Mouse (Mus musculus): Measurements from ENCODE around the gene Pax7. TPM values are rescaled to one million over a fixed set of nuclear protein-coding genes. Genes with fewer than 3 reads are reported as not detected.

The Pax7 gene
- polyA plus RNA-seq, 1 experiment from 2014 or later: 0.73 TPM

DNA sequence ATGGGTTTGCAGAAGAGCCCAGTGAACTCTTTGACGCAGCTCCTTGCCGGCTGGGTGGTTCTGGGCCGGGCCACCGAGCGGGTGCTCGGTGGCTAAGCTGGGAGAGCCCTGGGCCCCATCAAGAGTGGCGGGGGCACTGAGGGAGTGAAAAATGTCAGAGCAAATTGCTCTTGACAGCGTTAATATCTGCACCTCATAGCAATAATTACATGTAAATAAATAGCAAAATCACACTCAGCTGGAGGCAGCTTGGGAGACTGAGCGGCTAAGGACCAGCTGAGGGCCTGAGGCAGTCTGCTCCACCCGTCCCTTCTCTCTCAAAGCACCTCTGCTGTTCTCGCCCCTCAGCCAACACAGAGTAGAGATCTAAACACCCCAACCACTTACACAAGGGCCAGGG, 72.6 kb downstream of the Pax7 start:
- 70% methylated on average over 11 of the region's 11 CpGs for WGBS
- Histone ChIP-seq H3K4me3 (ENCODE audit: low read depth, low read length) (no peak overlapping the region), H3K9ac (ENCODE audit: low read length) (no peak overlapping the region), H3K4me2 (ENCODE audit: low read depth, low read length, severe bottlenecking) (no peak overlapping the region), H3K36me3 (ENCODE audit: control insufficient read depth, insufficient read depth, low read length) (no peaks in the 10 kb centered on the region), H3K4me1 (replicated peaks; ENCODE audit: control insufficient read depth, insufficient read depth, low read length) (peaks cover 14% of the 10 kb centered on the region), H3K9me3 (ENCODE audit: control insufficient read depth, low read length) (no peaks in the 10 kb centered on the region), H3K27ac (ENCODE audit: low read depth, low read length) (no peak overlapping the region), H3K27me3 (ENCODE audit: control insufficient read depth, insufficient read depth, low read length) (peaks cover 6% of the 10 kb centered on the region; the same call in 1 of the 2 replicates)
- no peak for DNase-seq (ENCODE audit: low spot score)
- ATAC-seq (replicated peaks; ENCODE audit: low FRiP score): no peak

- Histone ChIP-seq H3K4me2 (ENCODE audit: low read depth, low read length, severe bottlenecking) (peak overlapping the region; percentile 3; the same call in 1 of the 2 replicates), H3K4me3 (ENCODE audit: low read depth, low read length) (no peak overlapping the region), H3K27ac (ENCODE audit: low read depth, low read length) (no peak overlapping the region), H3K36me3 (ENCODE audit: control insufficient read depth, insufficient read depth, low read length) (no peaks in the 10 kb centered on the region), H3K4me1 (replicated peaks; ENCODE audit: control insufficient read depth, insufficient read depth, low read length) (peaks cover 14% of the 10 kb centered on the region), H3K9me3 (ENCODE audit: control insufficient read depth, low read length) (no peaks in the 10 kb centered on the region), H3K9ac (ENCODE audit: low read length) (no peak overlapping the region), H3K27me3 (ENCODE audit: control insufficient read depth, insufficient read depth, low read length) (peaks cover 13% of the 10 kb centered on the region; the same call in 1 of the 2 replicates)
- ATAC-seq (replicated peaks; ENCODE audit: low FRiP score) (peak; percentile 63), DNase-seq (ENCODE audit: low spot score) (peak; percentile 82)
- WGBS: 8% methylated on average over 17 of the region's 17 CpGs
These were observed 74.6 kb downstream of the Pax7 start for GRCm38 (mm10) chr4:139758512-139759340.

DNA sequence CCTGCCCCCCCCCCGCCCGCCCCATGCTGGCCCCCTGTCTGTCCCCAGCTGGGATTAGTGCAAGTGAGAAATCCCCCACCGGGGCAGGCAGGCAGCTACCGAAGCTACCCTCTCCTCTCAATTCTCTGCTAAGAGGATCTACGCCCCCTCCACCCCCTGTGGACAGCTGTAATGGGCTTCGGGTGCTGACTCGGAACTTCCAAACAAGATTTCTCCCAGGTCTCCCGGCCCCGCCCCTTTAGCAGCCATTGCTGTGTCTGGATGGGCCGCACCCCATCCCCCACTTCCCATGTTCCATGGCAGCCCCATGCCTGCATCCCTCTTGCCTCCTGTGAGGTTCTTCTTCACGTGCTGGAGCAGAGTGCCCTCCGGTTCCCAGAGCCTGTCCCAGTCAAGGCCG, 76.4 kb downstream of the Pax7 start:
- H3K4me1 ChIP-seq (replicated peaks; ENCODE audit: control insufficient read depth, insufficient read depth, low read length): peaks cover 8% of the 10 kb centered on the region
- H3K4me3 ChIP-seq (ENCODE audit: low read depth, low read length): no peak overlapping the region
- H3K9ac ChIP-seq (ENCODE audit: low read length): no peak overlapping the region
- WGBS: 6% methylated on average over 13 of the region's 13 CpGs
- H3K4me2 ChIP-seq (ENCODE audit: low read depth, low read length, severe bottlenecking): no peak overlapping the region
- no peak for ATAC-seq (replicated peaks; ENCODE audit: low FRiP score)
- peaks cover 6% of the 10 kb centered on the region; the same call in 1 of the 2 replicates for H3K27me3 ChIP-seq (ENCODE audit: control insufficient read depth, insufficient read depth, low read length)
- no peaks in the 10 kb centered on the region for H3K36me3 ChIP-seq (ENCODE audit: control insufficient read depth, insufficient read depth, low read length)
- no peaks in the 10 kb centered on the region for H3K9me3 ChIP-seq (ENCODE audit: control insufficient read depth, low read length)
- DNase-seq (ENCODE audit: low spot score): no peak
- no peak overlapping the region for H3K27ac ChIP-seq (ENCODE audit: low read depth, low read length)

- DNase-seq (ENCODE audit: low spot score) (no peak), ATAC-seq (replicated peaks; ENCODE audit: low FRiP score) (no peak)
- peaks cover 1% of the 10 kb centered on the region; the same call in 1 of the 2 replicates for H3K4me1 ChIP-seq (replicated peaks; ENCODE audit: control insufficient read depth, insufficient read depth, low read length)
- no peak overlapping the region for H3K9ac ChIP-seq (ENCODE audit: low read length)
- WGBS: 33% methylated on average over 11 of the region's 11 CpGs
- no peaks in the 10 kb centered on the region for H3K9me3 ChIP-seq (ENCODE audit: control insufficient read depth, low read length)
- H3K4me3 ChIP-seq (ENCODE audit: low read depth, low read length): no peak overlapping the region
- H3K4me2 ChIP-seq (ENCODE audit: low read depth, low read length, severe bottlenecking): no peak overlapping the region
- H3K27me3 ChIP-seq (ENCODE audit: control insufficient read depth, insufficient read depth, low read length): peaks cover 6% of the 10 kb centered on the region; the same call in 1 of the 2 replicates
- no peak overlapping the region for H3K27ac ChIP-seq (ENCODE audit: low read depth, low read length)
- H3K36me3 ChIP-seq (ENCODE audit: control insufficient read depth, insufficient read depth, low read length): no peaks in the 10 kb centered on the region
These were observed 79.1 kb downstream of the Pax7 start for GRCm38 (mm10) chr4:139754148-139754710.

GRCm38 (mm10) chr4:139750926-139751325, 82.4 kb downstream of the Pax7 start:
- 88% methylated on average over 5 of the region's 5 CpGs for WGBS
- ATAC-seq (replicated peaks; ENCODE audit: low FRiP score) (no peak), DNase-seq (ENCODE audit: low spot score) (no peak)
- Histone ChIP-seq H3K27me3 (ENCODE audit: control insufficient read depth, insufficient read depth, low read length) (peaks cover 6% of the 10 kb centered on the region; the same call in 1 of the 2 replicates), H3K4me1 (replicated peaks; ENCODE audit: control insufficient read depth, insufficient read depth, low read length) (no peaks in the 10 kb centered on the region), H3K4me2 (ENCODE audit: low read depth, low read length, severe bottlenecking) (no peak overlapping the region), H3K4me3 (ENCODE audit: low read depth, low read length) (no peak overlapping the region), H3K9me3 (ENCODE audit: control insufficient read depth, low read length) (no peaks in the 10 kb centered on the region), H3K9ac (ENCODE audit: low read length) (no peak overlapping the region), H3K36me3 (ENCODE audit: control insufficient read depth, insufficient read depth, low read length) (no peaks in the 10 kb centered on the region), H3K27ac (ENCODE audit: low read depth, low read length) (no peak overlapping the region)

- no peak overlapping the region for H3K27ac ChIP-seq (ENCODE audit: low read depth, low read length)
- 49% methylated on average over 12 of the region's 12 CpGs for WGBS
These were observed 86.0 kb downstream of the Pax7 start for GRCm38 (mm10) chr4:139747190-139747936.

DNA sequence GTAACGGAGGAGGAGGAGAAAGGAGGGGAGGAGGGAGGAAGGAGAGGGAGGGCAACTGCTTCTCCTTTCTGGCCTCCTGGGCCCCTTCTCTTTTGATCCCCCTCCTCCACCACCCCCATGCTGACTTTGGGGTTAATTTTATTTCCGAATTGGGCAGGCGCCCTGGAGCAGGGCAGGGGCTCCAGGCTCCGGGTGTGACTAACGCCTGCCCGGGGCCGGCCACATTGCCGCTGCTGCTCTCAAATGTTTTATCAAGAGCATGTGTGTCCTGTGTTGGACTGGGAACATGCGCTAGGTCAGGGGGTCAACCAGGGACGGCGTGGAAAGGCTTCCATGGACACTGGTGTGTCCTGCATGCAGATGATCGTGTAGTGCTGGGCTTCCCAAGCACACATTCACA, 87.2 kb downstream of the Pax7 start:
- no peak for ATAC-seq (replicated peaks; ENCODE audit: low FRiP score)

More at GRCm38 (mm10) chr4:139747190-139747936, 86.0 kb downstream of the Pax7 start:
- no peaks in the 10 kb centered on the region for H3K27me3 ChIP-seq (ENCODE audit: control insufficient read depth, insufficient read depth, low read length)
- no peaks in the 10 kb centered on the region for H3K4me1 ChIP-seq (replicated peaks; ENCODE audit: control insufficient read depth, insufficient read depth, low read length)
- no peak for ATAC-seq (replicated peaks; ENCODE audit: low FRiP score)
- no peaks in the 10 kb centered on the region for H3K36me3 ChIP-seq (ENCODE audit: control insufficient read depth, insufficient read depth, low read length)
- no peak for DNase-seq (ENCODE audit: low spot score)
- H3K4me2 ChIP-seq (ENCODE audit: low read depth, low read length, severe bottlenecking): no peak overlapping the region
- no peak overlapping the region for H3K9ac ChIP-seq (ENCODE audit: low read length)
- H3K9me3 ChIP-seq (ENCODE audit: control insufficient read depth, low read length): no peaks in the 10 kb centered on the region
- H3K4me3 ChIP-seq (ENCODE audit: low read depth, low read length): no peak overlapping the region

DNA sequence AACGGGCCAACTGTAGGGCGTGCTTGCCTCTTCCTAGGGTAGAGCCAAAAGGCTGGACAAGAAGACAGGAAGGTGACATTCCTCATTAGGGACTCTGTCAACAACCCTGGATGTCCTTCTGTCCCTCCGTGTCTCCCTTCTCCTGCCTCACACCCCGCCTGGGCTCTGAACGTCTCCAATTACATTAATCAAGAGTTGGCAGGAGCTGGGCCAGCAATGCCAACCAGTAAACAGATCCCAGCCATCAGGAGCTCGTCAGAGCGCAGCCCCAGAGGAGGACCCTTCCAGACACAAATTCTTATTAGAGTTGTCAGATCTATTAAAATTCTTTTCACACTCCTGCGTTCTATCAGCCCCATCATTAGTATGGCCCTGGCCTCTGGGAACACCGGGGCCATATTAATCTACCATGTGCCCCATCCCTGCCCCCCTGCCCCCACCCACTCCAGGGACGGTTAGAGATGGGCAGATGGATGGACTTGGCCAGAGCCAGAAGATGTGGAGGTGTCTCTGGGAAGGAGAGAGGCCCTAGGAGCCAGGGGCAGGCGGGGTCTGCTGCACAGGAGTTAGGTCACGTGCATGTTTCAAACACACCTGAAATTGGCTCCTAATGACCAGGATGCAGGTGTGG, 88.4 kb downstream of the Pax7 start:
- no peaks in the 10 kb centered on the region for H3K36me3 ChIP-seq (ENCODE audit: control insufficient read depth, insufficient read depth, low read length)
- no peaks in the 10 kb centered on the region for H3K4me1 ChIP-seq (replicated peaks; ENCODE audit: control insufficient read depth, insufficient read depth, low read length)
- H3K9ac ChIP-seq (ENCODE audit: low read length): no peak overlapping the region
- no peak overlapping the region for H3K27ac ChIP-seq (ENCODE audit: low read depth, low read length)
- WGBS: 78% methylated on average over 12 of the region's 12 CpGs
- no peak overlapping the region for H3K4me3 ChIP-seq (ENCODE audit: low read depth, low read length)
- H3K9me3 ChIP-seq (ENCODE audit: control insufficient read depth, low read length): no peaks in the 10 kb centered on the region
- no peak overlapping the region for H3K4me2 ChIP-seq (ENCODE audit: low read depth, low read length, severe bottlenecking)
- ATAC-seq (replicated peaks; ENCODE audit: low FRiP score): no peak
- H3K27me3 ChIP-seq (ENCODE audit: control insufficient read depth, insufficient read depth, low read length): no peaks in the 10 kb centered on the region
- no peak for DNase-seq (ENCODE audit: low spot score)

More for the DNA sequence above, 87.2 kb downstream of the Pax7 start:
- Histone ChIP-seq H3K4me3 (ENCODE audit: low read depth, low read length) (no peak overlapping the region), H3K27ac (ENCODE audit: low read depth, low read length) (no peak overlapping the region), H3K36me3 (ENCODE audit: control insufficient read depth, insufficient read depth, low read length) (no peaks in the 10 kb centered on the region), H3K4me1 (replicated peaks; ENCODE audit: control insufficient read depth, insufficient read depth, low read length) (no peaks in the 10 kb centered on the region), H3K4me2 (ENCODE audit: low read depth, low read length, severe bottlenecking) (no peak overlapping the region), H3K9me3 (ENCODE audit: control insufficient read depth, low read length) (no peaks in the 10 kb centered on the region), H3K9ac (ENCODE audit: low read length) (no peak overlapping the region), H3K27me3 (ENCODE audit: control insufficient read depth, insufficient read depth, low read length) (no peaks in the 10 kb centered on the region)
- WGBS: 64% methylated on average over 12 of the region's 12 CpGs
- no peak for DNase-seq (ENCODE audit: low spot score)

Data from forebrain, embryonic 11.5 days (tissue).